Mouse (Mus musculus): ENCODE results near the gene Gm6268. TPM values are rescaled to one million over a fixed set of nuclear protein-coding genes. Genes with fewer than 3 reads are reported as not detected.

Gm6268 gene
- polyA plus RNA-seq, 1 experiment from 2014 or later = not detected

- no peak overlapping the region for H3K9ac ChIP-seq (replicated peaks; ENCODE audit: low read depth, low read length)
- no peaks in the 10 kb centered on the region for H3K27me3 ChIP-seq (ENCODE audit: control insufficient read depth, insufficient read depth, low read length)
- no peaks in the 10 kb centered on the region for H3K9me3 ChIP-seq (ENCODE audit: control insufficient read depth, low read length)
- no peaks in the 10 kb centered on the region for H3K4me1 ChIP-seq (ENCODE audit: control insufficient read depth, insufficient read depth, low read length)
- no peak overlapping the region for H3K4me2 ChIP-seq (ENCODE audit: low read depth, low read length)
- no peak overlapping the region for H3K27ac ChIP-seq (ENCODE audit: low read depth, low read length)
- no peak overlapping the region for H3K4me3 ChIP-seq (ENCODE audit: low read depth, low read length)
- no peak for ATAC-seq (ENCODE audit: low read depth)
- WGBS = 97% methylated on average over 1 of the region's 1 CpGs
- no peaks in the 10 kb centered on the region for H3K36me3 ChIP-seq (ENCODE audit: control insufficient read depth, insufficient read depth, low read length)
Observed at GRCm38 (mm10) chrX:36437932-36438331, 36.9 kb downstream of the Gm6268 start.

Small RNA genes lying within 50 kb of the gene (microRNA-seq; reads per million reads assigned to microRNA genes)
- gene Gm44485 = not detected

Other genes starting within 250 kb of the Gm6268 start
- gene Zcchc12, start 205.4 kb upstream of the Gm6268 start, polyA plus RNA-seq (2014; fragmentation: Nextera tagmentation; extraction: Ambion mirVana) = 195 and 260 TPM in 2 replicates
- 0.18 and 0.20 TPM in 2 replicates for gene Lonrf3, start 72.9 kb upstream of the Gm6268 start, polyA plus RNA-seq (2014; fragmentation: Nextera tagmentation; extraction: Ambion mirVana)
- 0.05 TPM in 1 of 2 replicates, not detected in the other for gene Gm14569, start 90.5 kb downstream of the Gm6268 start, polyA plus RNA-seq (2014; fragmentation: Nextera tagmentation; extraction: Ambion mirVana)
- gene Pgrmc1, start 196.9 kb downstream of the Gm6268 start, polyA plus RNA-seq (2014; fragmentation: Nextera tagmentation; extraction: Ambion mirVana) = 599 and 623 TPM in 2 replicates
- 7.3 and 8.0 TPM in 2 replicates for gene Akap17b, start 244.1 kb downstream of the Gm6268 start, polyA plus RNA-seq (2014; fragmentation: Nextera tagmentation; extraction: Ambion mirVana)